Mouse (Mus musculus): ENCODE measurements around the gene Etaa1.

- no peak for TF ChIP-seq CTCF (conservative IDR thresholded peaks at IDR 0.05 in 1 of 2, IDR thresholded peaks at IDR 0.05 in 1 of 2; ENCODE audit: low read depth in 2 of 2, low read length in 2 of 2)
- no peak for TF ChIP-seq USF2 (conservative IDR thresholded peaks at IDR 0.05; ENCODE audit: low read depth, low read length)
Observed at GRCm38 (mm10) chr11:17981246-17981645, 27.6 kb upstream of the Etaa1 start.
